Mouse (Mus musculus): ENCODE measurements around the gene Ksr1.

DNA sequence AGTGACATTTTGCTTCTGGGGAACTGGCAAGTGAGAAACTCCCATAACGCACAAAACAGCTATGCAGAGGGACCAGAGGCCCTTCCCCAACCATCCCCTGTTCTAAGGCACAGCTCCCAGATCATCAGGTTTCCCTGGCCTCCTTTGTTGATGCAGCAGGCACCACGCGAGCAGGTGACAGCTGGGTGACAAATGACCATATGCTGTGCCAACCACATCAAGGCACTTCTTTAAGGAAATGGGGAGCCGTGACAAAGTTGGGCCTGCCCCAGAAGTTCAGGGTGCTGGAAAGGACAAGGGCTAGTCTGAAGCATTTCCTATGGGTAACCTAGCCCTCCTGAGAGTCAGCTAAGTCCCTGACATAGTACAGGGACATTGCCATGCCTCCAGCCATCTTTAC is 89.3 kb downstream of the Ksr1 start:
- TF ChIP-seq POLR2A (IDR thresholded peaks at IDR 0.05; ENCODE audit: low read depth, low read length) (no peak), CTCF (IDR thresholded peaks at IDR 0.05; ENCODE audit: extremely low read depth, insufficient read length, insufficient replicate concordance, low read depth, low read length) (no peak)
